Mouse (Mus musculus) ES-E14 (cell line): Measurements from ENCODE around the gene Farsa.

Source experiments
- CHD2 ChIP-seq: IDR thresholded peaks from 2 replicates; pipeline ENCODE4 v1.6.1; 2014; ENCODE audit warnings: mild to moderate bottlenecking, low read depth, low read length, inconsistent platforms
- HCFC1 ChIP-seq: IDR thresholded peaks from 2 replicates; pipeline ENCODE4 v1.6.1; 2012; ENCODE audit warnings: low read length, inconsistent platforms, borderline replicate concordance; ENCODE audit not compliant: insufficient read depth
- ZC3H11A ChIP-seq: IDR thresholded peaks from 2 replicates; pipeline ENCODE4 v1.6.1; 2012; ENCODE audit warnings: low read depth, mild to moderate bottlenecking, inconsistent platforms, low read length, borderline replicate concordance
- ZNF384 ChIP-seq: IDR thresholded peaks from 2 replicates; pipeline ENCODE4 v1.6.1; 2012; ENCODE audit warnings: low read depth, low read length, inconsistent platforms

- TF ChIP-seq ZNF384, result no peak
- no peak for TF ChIP-seq HCFC1
- TF ChIP-seq CHD2, result no peak
- TF ChIP-seq ZC3H11A, result no peak
These were observed 45.7 kb downstream of the Farsa start for GRCm38 (mm10) chr8:84902367-84902919.
